Mouse (Mus musculus): ENCODE measurements around the gene Pde4d. TPM values are rescaled to one million over a fixed set of nuclear protein-coding genes. Genes with fewer than 3 reads are reported as not detected.

Pde4d gene
- polyA plus RNA-seq, 1 experiment = 33.8 TPM

- DNase-seq = peak in 1 of 2 experiments; percentile 16
- Histone ChIP-seq H3K27me3 (ENCODE audit: control insufficient read depth, insufficient read depth, low read length) (no peaks in the 10 kb centered on the region), H3K4me1 (ENCODE audit: control insufficient read depth, insufficient read depth, low read length) (peaks cover 8% of the 10 kb centered on the region; the same call in 1 of the 2 replicates), H3K27ac (ENCODE audit: insufficient read depth, low read length) (no peak overlapping the region), H3K4me3 (replicated peaks; ENCODE audit: insufficient read depth, low read depth, low read length) (no peak overlapping the region)
- WGBS = 19% methylated on average over 5 of the region's 5 CpGs
- TF ChIP-seq POLR2A (IDR thresholded peaks at IDR 0.05; ENCODE audit: borderline replicate concordance, insufficient read depth, low read length) = no peak
- no peak for TF ChIP-seq CTCF (IDR thresholded peaks at IDR 0.05; ENCODE audit: borderline replicate concordance, insufficient read depth, low read depth, low read length)
These were observed 1127.7 kb downstream of the Pde4d start for GRCm38 (mm10) chr13:109577454-109577853.

GRCm38 (mm10) chr13:109577901-109578300 is 1128.2 kb downstream of the Pde4d start:
- no peak for DNase-seq
- Histone ChIP-seq H3K27ac (ENCODE audit: insufficient read depth, low read length) (no peak overlapping the region), H3K4me3 (replicated peaks; ENCODE audit: insufficient read depth, low read depth, low read length) (no peak overlapping the region), H3K27me3 (ENCODE audit: control insufficient read depth, insufficient read depth, low read length) (no peaks in the 10 kb centered on the region), H3K4me1 (ENCODE audit: control insufficient read depth, insufficient read depth, low read length) (peaks cover 8% of the 10 kb centered on the region; the same call in 1 of the 2 replicates)
- 64% methylated on average over 4 of the region's 4 CpGs for WGBS
- TF ChIP-seq POLR2A (IDR thresholded peaks at IDR 0.05; ENCODE audit: borderline replicate concordance, insufficient read depth, low read length) (no peak), CTCF (IDR thresholded peaks at IDR 0.05; ENCODE audit: borderline replicate concordance, insufficient read depth, low read depth, low read length) (no peak)

- Histone ChIP-seq H3K4me1 (ENCODE audit: control insufficient read depth, insufficient read depth, low read length) (peaks cover 8% of the 10 kb centered on the region; the same call in 1 of the 2 replicates), H3K27ac (ENCODE audit: insufficient read depth, low read length) (no peak overlapping the region), H3K27me3 (ENCODE audit: control insufficient read depth, insufficient read depth, low read length) (no peaks in the 10 kb centered on the region), H3K4me3 (replicated peaks; ENCODE audit: insufficient read depth, low read depth, low read length) (no peak overlapping the region)
- TF ChIP-seq CTCF (IDR thresholded peaks at IDR 0.05; ENCODE audit: borderline replicate concordance, insufficient read depth, low read depth, low read length) (no peak), POLR2A (IDR thresholded peaks at IDR 0.05; ENCODE audit: borderline replicate concordance, insufficient read depth, low read length) (no peak)
- DNase-seq = peak in 1 of 2 experiments; percentile 33
- 53% methylated on average over 16 of the region's 16 CpGs for WGBS
These were observed 1131.7 kb downstream of the Pde4d start for GRCm38 (mm10) chr13:109581284-109582070.

- DNase-seq = no peak
- whole genome bisulfite sequencing = 80% methylated on average over 4 of the region's 4 CpGs
- no peak overlapping the region for H3K27ac ChIP-seq (ENCODE audit: insufficient read depth, low read length)
- H3K27me3 ChIP-seq (ENCODE audit: control insufficient read depth, insufficient read depth, low read length) = no peaks in the 10 kb centered on the region
- H3K4me3 ChIP-seq (replicated peaks; ENCODE audit: insufficient read depth, low read depth, low read length) = no peak overlapping the region
- H3K4me1 ChIP-seq (ENCODE audit: control insufficient read depth, insufficient read depth, low read length) = peaks cover 2% of the 10 kb centered on the region; the same call in 1 of the 2 replicates
- TF ChIP-seq CTCF (IDR thresholded peaks at IDR 0.05; ENCODE audit: borderline replicate concordance, insufficient read depth, low read depth, low read length) (no peak), POLR2A (IDR thresholded peaks at IDR 0.05; ENCODE audit: borderline replicate concordance, insufficient read depth, low read length) (no peak)
These were observed 1140.3 kb downstream of the Pde4d start for GRCm38 (mm10) chr13:109590048-109590447.

GRCm38 (mm10) chr13:109592192-109592797 is 1142.5 kb downstream of the Pde4d start:
- TF ChIP-seq CTCF (IDR thresholded peaks at IDR 0.05; ENCODE audit: borderline replicate concordance, insufficient read depth, low read depth, low read length) (no peak), POLR2A (IDR thresholded peaks at IDR 0.05; ENCODE audit: borderline replicate concordance, insufficient read depth, low read length) (no peak)
- DNase-seq = no peak
- H3K4me1 ChIP-seq (ENCODE audit: control insufficient read depth, insufficient read depth, low read length) = peaks cover 2% of the 10 kb centered on the region; the same call in 1 of the 2 replicates

GRCm38 (mm10) chr13:109599711-109600110 is 1150.0 kb downstream of the Pde4d start:
- Histone ChIP-seq H3K27ac (ENCODE audit: insufficient read depth, low read length) (no peak overlapping the region), H3K4me3 (replicated peaks; ENCODE audit: insufficient read depth, low read depth, low read length) (no peak overlapping the region), H3K4me1 (ENCODE audit: control insufficient read depth, insufficient read depth, low read length) (no peaks in the 10 kb centered on the region), H3K27me3 (ENCODE audit: control insufficient read depth, insufficient read depth, low read length) (no peaks in the 10 kb centered on the region)
- no peak for DNase-seq
- no peak for TF ChIP-seq POLR2A (IDR thresholded peaks at IDR 0.05; ENCODE audit: borderline replicate concordance, insufficient read depth, low read length)
- TF ChIP-seq CTCF (IDR thresholded peaks at IDR 0.05; ENCODE audit: borderline replicate concordance, insufficient read depth, low read depth, low read length) = no peak
- WGBS = 67% methylated on average over 4 of the region's 4 CpGs

More at GRCm38 (mm10) chr13:109592192-109592797, 1142.5 kb downstream of the Pde4d start:
- H3K27me3 ChIP-seq (ENCODE audit: control insufficient read depth, insufficient read depth, low read length) = no peaks in the 10 kb centered on the region
- WGBS = 85% methylated on average over 8 of the region's 8 CpGs
- no peak overlapping the region for H3K4me3 ChIP-seq (replicated peaks; ENCODE audit: insufficient read depth, low read depth, low read length)
- no peak overlapping the region for H3K27ac ChIP-seq (ENCODE audit: insufficient read depth, low read length)

- H3K27ac ChIP-seq (ENCODE audit: insufficient read depth, low read length) = no peak overlapping the region
- no peaks in the 10 kb centered on the region for H3K27me3 ChIP-seq (ENCODE audit: control insufficient read depth, insufficient read depth, low read length)
- 53% methylated on average over 2 of the region's 2 CpGs for WGBS
- no peak for TF ChIP-seq CTCF (IDR thresholded peaks at IDR 0.05; ENCODE audit: borderline replicate concordance, insufficient read depth, low read depth, low read length)
- no peak for TF ChIP-seq POLR2A (IDR thresholded peaks at IDR 0.05; ENCODE audit: borderline replicate concordance, insufficient read depth, low read length)
- no peaks in the 10 kb centered on the region for H3K4me1 ChIP-seq (ENCODE audit: control insufficient read depth, insufficient read depth, low read length)
- H3K4me3 ChIP-seq (replicated peaks; ENCODE audit: insufficient read depth, low read depth, low read length) = no peak overlapping the region
- DNase-seq = no peak
These were observed 1154.3 kb downstream of the Pde4d start for GRCm38 (mm10) chr13:109604017-109604416.
